Mouse (Mus musculus) midbrain, embryonic 13.5 days (tissue): ENCODE measurements around the gene Tob2. TPM values are rescaled to one million over a fixed set of nuclear protein-coding genes. Genes with fewer than 3 reads are reported as not detected.
A peak's percentile ranks its signal among the peaks of the same experiment; 100 is the strongest.

Experiments
- ATAC-seq: fragments of 200-750 bp; cut with Nextera tagmentation; 2 replicates; pipeline ENCODE4 v1.8.0; 2017; ENCODE audit warnings: mild to moderate bottlenecking, moderate TSS enrichment, moderate library complexity
- H3K27ac ChIP-seq: fragments of 300-500 bp; sonication (generic); 2 replicates; pipeline ENCODE4 v1.5.1; 2015; ENCODE audit warnings: inconsistent platforms, mild to moderate bottlenecking, moderate library complexity
- H3K27me3 ChIP-seq: fragments of 300-500 bp; sonication (generic); 2 replicates; pipeline ENCODE4 v1.6.1; 2015; ENCODE audit warnings: mild to moderate bottlenecking, inconsistent platforms
- H3K36me3 ChIP-seq: fragments of 300-500 bp; sonication (generic); 2 replicates; pipeline ENCODE4 v1.6.1; 2015; ENCODE audit warnings: mild to moderate bottlenecking, inconsistent platforms
- H3K4me1 ChIP-seq: fragments of 300-500 bp; sonication (generic); replicated peaks from 2 replicates; pipeline ENCODE4 v1.6.1; 2015; ENCODE audit warnings: inconsistent platforms
- H3K4me2 ChIP-seq: fragments of 300-500 bp; sonication (generic); replicated peaks from 2 replicates; pipeline ENCODE4 v1.6.1; 2015; ENCODE audit warnings: moderate library complexity, mild to moderate bottlenecking, inconsistent platforms
- H3K4me3 ChIP-seq: fragments of 300-500 bp; sonication (generic); replicated peaks from 2 replicates; pipeline ENCODE4 v1.5.1; 2015; ENCODE audit warnings: mild to moderate bottlenecking, inconsistent platforms
- H3K9ac ChIP-seq: fragments of 300-500 bp; sonication (generic); replicated peaks from 2 replicates; pipeline ENCODE4 v1.6.1; 2015; ENCODE audit warnings: mild to moderate bottlenecking, inconsistent platforms
- H3K9me3 ChIP-seq: fragments of 300-500 bp; sonication (generic); 2 replicates; pipeline ENCODE4 v1.6.1; 2016; ENCODE audit warnings: mild to moderate bottlenecking, inconsistent platforms
- WGBS: fragments of 180-500 bp; shearing (Covaris S2); methylation state at CpG from one replicate; pipeline ENCODE4 v1.1.7; 2015; 5-methylcytosine and 5-hydroxymethylcytosine counted together
- polyA plus RNA-seq: library from polyadenylated mRNA; unstranded; fragments of >200 nt; fragmentation: Nextera tagmentation; extraction: Ambion mirVana; gene quantifications from 2 replicates; pipeline ENCODE4 v1.2.1, GENCODE M21; 2015

Gene Tob2
- polyA plus RNA-seq, 1 experiment from 2014 or later, result 17.7 TPM

DNA sequence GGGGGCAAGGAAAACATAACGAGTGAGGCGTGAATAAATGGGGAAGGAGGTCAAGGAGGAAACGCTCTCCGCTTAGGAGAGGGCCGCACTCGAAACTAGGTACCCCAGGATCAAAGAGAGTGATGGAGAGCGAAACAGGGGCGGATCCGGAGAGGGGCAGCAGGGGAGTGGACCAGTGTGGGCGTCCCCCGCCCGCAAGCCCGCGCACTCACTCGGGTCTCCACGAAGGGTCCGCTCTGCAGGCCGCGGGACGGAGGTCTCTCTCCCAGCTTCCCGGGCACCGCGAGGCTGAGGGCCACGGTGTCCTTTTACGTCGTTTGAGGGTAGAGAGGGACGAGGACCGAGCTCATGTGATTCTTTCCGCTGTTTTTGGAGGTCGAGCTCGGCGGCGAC lies 876 bp downstream of the Tob2 start:
- peaks cover 48% of the 10 kb centered on the region for H3K4me1 ChIP-seq
- no peaks in the 10 kb centered on the region for H3K36me3 ChIP-seq
- H3K27me3 ChIP-seq, result no peaks in the 10 kb centered on the region
- H3K4me3 ChIP-seq, result peak overlapping the region; percentile 94
- 0 out of 2 replicates have a peak, but pooled peaks have one; percentile 6 for ATAC-seq
- peak overlapping the region; percentile 86 for H3K9ac ChIP-seq
- WGBS, result 0% methylated on average over 33 of the region's 33 CpGs
- no peaks in the 10 kb centered on the region for H3K9me3 ChIP-seq
- peak overlapping the region; percentile 96 for H3K4me2 ChIP-seq
- H3K27ac ChIP-seq, result peak overlapping the region; percentile 92

- no peaks in the 10 kb centered on the region for H3K27me3 ChIP-seq
- peak overlapping the region; percentile 96 for H3K4me2 ChIP-seq
- H3K4me1 ChIP-seq, result peaks cover 48% of the 10 kb centered on the region
- no peaks in the 10 kb centered on the region for H3K9me3 ChIP-seq
- H3K9ac ChIP-seq, result peak overlapping the region; percentile 86
- ATAC-seq, result no peak
- WGBS, result 0% methylated on average over 14 of the region's 14 CpGs
- H3K36me3 ChIP-seq, result peaks cover under 1% of the 10 kb centered on the region; the same call in 1 of the 2 replicates
- H3K27ac ChIP-seq, result peak overlapping the region; percentile 92
- H3K4me3 ChIP-seq, result peak overlapping the region; percentile 94
Observed at GRCm38 (mm10) chr15:81856938-81857723, 1.5 kb downstream of the Tob2 start.

DNA sequence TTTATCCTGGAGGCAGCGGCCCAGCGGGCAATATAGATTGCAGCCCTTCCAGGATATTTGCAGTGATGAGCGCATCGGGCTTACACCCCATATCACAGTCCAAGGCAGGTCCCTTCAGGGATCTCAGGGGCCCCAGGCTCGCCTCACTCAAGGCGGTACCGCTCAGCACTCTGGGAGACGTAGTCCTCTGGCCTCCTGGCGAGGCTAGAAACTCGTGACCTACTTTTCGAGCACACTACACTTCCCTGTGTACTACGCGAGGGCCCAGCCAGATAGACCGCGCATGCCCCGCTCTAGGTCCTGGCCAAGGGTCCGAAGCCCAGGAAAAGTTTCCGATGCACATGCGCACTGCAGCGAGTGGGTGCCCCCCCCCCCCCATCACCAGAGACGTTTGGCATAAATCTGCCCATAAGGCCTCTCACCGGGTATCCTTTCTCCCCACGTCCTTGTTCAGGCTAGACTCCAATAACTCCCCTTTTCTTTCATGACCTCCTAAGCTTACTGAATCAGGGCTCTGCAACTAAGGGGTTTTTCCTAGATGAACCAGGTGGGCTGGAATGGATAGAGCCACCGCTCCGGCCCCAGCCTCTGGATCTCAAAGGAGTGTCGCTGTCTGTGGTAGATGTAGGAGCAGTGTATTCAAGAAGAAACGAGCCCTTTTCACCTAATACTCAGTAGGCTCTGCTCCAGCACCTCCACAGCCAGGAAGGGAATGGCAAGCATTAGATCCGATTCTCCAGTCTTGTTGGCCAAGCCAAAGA lies 2.4 kb downstream of the Tob2 start:
- peaks cover 48% of the 10 kb centered on the region for H3K4me1 ChIP-seq
- no peaks in the 10 kb centered on the region for H3K9me3 ChIP-seq
- H3K9ac ChIP-seq, result peak overlapping the region; percentile 86
- under 1% methylated on average over 28 of the region's 28 CpGs for WGBS
- no peaks in the 10 kb centered on the region for H3K27me3 ChIP-seq
- ATAC-seq, result peak; percentile 95
- H3K4me2 ChIP-seq, result peak overlapping the region; percentile 96
- H3K36me3 ChIP-seq, result peaks cover 9% of the 10 kb centered on the region
- H3K4me3 ChIP-seq, result peak overlapping the region; percentile 94
- peak overlapping the region; percentile 92 for H3K27ac ChIP-seq

DNA sequence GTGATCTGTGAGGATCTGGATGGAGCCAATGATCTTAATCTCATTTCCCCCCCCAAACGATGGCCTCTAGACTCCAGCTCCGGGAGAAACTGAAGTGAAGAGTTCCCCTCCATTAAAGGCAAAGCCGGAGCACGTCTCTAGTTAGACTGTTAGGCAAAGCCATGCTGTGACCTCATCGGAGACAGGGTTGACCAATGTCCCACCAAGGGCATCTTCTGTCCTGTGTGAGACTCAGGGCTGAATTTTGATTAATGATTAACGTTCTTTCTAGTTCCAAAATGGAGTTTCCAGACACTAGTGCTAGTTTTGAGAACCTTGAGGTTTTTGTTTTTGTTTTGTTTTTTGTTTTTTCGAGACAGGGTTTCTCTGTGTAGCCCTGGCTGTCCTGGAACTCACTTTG lies 5.5 kb downstream of the Tob2 start:
- Histone ChIP-seq H3K9me3 (no peaks in the 10 kb centered on the region), H3K4me3 (no peak overlapping the region), H3K27me3 (no peaks in the 10 kb centered on the region), H3K9ac (no peak overlapping the region), H3K4me2 (no peak overlapping the region), H3K4me1 (peaks cover 27% of the 10 kb centered on the region), H3K27ac (no peak overlapping the region), H3K36me3 (peaks cover 34% of the 10 kb centered on the region)
- WGBS, result 92% methylated on average over 7 of the region's 7 CpGs
- ATAC-seq, result no peak

DNA sequence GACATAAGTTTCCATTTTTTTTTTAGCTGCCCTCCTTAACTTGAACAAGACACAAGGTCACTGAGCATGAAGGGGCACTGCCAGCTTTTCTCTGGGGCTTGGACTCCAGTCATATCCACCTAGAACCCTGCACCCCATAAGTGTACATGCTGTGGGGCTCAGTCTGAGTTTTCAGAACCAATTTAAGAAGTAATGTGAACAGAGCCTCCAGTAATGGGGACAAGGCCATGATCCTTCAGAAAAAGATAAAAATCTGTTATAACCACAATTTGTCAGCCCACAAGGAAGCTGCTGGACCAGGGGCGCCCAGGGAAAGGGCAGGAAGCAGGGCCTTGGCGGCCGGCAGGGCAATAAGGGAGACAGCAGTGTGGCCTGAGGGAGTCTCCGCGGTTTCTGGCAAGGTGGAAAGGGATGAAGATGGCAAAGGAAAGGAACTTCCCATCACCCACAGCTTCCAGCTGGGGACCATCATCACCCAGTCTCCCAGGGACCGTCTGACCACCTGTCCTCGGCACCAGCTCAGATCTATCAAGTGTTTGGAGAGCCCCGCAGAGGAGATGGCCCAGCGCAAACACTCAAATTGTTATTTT lies 6.1 kb downstream of the Tob2 start:
- no peak overlapping the region for H3K4me3 ChIP-seq
- no peak overlapping the region for H3K27ac ChIP-seq
- H3K4me1 ChIP-seq, result peaks cover 27% of the 10 kb centered on the region
- H3K9ac ChIP-seq, result 0 out of 2 replicates have a peak overlapping the region, but pooled peaks have one; percentile 41
- H3K9me3 ChIP-seq, result no peaks in the 10 kb centered on the region
- H3K4me2 ChIP-seq, result no peak overlapping the region
- 93% methylated on average over 9 of the region's 9 CpGs for WGBS
- peaks cover 37% of the 10 kb centered on the region for H3K36me3 ChIP-seq
- no peak for ATAC-seq
- H3K27me3 ChIP-seq, result no peaks in the 10 kb centered on the region

DNA sequence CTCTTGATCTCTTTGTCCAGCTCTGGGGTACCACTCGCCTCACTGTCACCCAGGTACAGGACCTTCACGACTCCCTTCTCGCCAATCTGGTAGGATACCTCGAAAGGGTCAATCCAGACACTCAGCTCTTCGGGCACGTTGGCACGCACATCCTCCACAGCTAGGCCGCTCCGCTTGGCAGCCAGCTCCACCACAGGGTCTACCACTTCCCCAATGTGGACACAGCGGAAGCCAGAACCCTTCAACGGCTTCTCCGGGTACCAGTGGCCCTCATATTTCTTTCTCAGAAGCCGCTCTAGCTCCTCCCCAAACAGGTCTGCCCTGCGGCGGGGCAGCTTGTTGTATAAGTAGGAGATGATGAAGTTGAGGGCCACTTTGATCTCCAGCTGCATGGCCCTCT lies 7.2 kb downstream of the Tob2 start:
- WGBS, result 96% methylated on average over 15 of the region's 15 CpGs
- no peak overlapping the region for H3K4me3 ChIP-seq
- no peaks in the 10 kb centered on the region for H3K9me3 ChIP-seq
- H3K27ac ChIP-seq, result no peak overlapping the region
- H3K4me2 ChIP-seq, result no peak overlapping the region
- H3K4me1 ChIP-seq, result peaks cover 15% of the 10 kb centered on the region
- ATAC-seq, result no peak
- peaks cover 44% of the 10 kb centered on the region for H3K36me3 ChIP-seq
- no peaks in the 10 kb centered on the region for H3K27me3 ChIP-seq
- H3K9ac ChIP-seq, result no peak overlapping the region

- no peak overlapping the region for H3K4me3 ChIP-seq
- peaks cover 44% of the 10 kb centered on the region for H3K36me3 ChIP-seq
- H3K9ac ChIP-seq, result no peak overlapping the region
- H3K4me2 ChIP-seq, result no peak overlapping the region
- H3K27me3 ChIP-seq, result no peaks in the 10 kb centered on the region
- peaks cover 12% of the 10 kb centered on the region for H3K4me1 ChIP-seq
- no peaks in the 10 kb centered on the region for H3K9me3 ChIP-seq
- ATAC-seq, result no peak
- no peak overlapping the region for H3K27ac ChIP-seq
- WGBS, result 87% methylated on average over 14 of the region's 14 CpGs
Observed at GRCm38 (mm10) chr15:81850718-81851117, 7.9 kb downstream of the Tob2 start.

- Histone ChIP-seq H3K4me2 (no peak overlapping the region), H3K4me1 (no peaks in the 10 kb centered on the region), H3K36me3 (peaks cover 44% of the 10 kb centered on the region), H3K9ac (no peak overlapping the region), H3K4me3 (no peak overlapping the region), H3K27ac (no peak overlapping the region), H3K27me3 (no peaks in the 10 kb centered on the region), H3K9me3 (no peaks in the 10 kb centered on the region)
- 88% methylated on average over 9 of the region's 9 CpGs for WGBS
- ATAC-seq, result 0 out of 2 replicates have a peak, but pooled peaks have one; percentile 30
Observed at GRCm38 (mm10) chr15:81849104-81849503, 9.5 kb downstream of the Tob2 start.

DNA sequence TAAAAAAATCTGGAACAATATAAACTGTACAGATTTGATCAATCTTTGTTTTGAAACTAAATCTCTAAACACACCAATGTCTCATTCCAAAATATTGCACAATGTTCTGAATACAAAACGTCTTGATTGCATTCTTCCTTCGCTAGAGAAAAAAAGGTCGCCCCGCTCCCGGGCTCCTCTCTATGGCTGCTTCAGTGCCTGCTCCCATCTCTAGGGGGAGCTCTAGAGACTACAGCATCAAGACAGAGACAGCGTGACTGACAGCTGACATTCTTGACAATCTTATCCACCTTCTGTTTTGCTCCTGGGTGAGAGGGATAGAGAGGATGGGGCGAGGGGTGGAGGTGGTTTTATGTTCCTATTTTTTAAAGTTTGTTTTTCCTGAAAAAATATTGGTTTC lies 10.3 kb downstream of the Tob2 start:
- Histone ChIP-seq H3K9me3 (no peaks in the 10 kb centered on the region), H3K4me3 (no peak overlapping the region), H3K27me3 (no peaks in the 10 kb centered on the region), H3K9ac (no peak overlapping the region), H3K4me2 (no peak overlapping the region), H3K36me3 (peaks cover 44% of the 10 kb centered on the region), H3K27ac (no peak overlapping the region), H3K4me1 (no peaks in the 10 kb centered on the region)
- 41% methylated on average over 7 of the region's 7 CpGs for WGBS
- ATAC-seq, result no peak

- H3K36me3 ChIP-seq, result peaks cover 44% of the 10 kb centered on the region
- ATAC-seq, result no peak
- 89% methylated on average over 5 of the region's 5 CpGs for WGBS
Observed at GRCm38 (mm10) chr15:81847861-81848260, 10.7 kb downstream of the Tob2 start.

GRCm38 (mm10) chr15:81847161-81847560 lies 11.4 kb downstream of the Tob2 start:
- Histone ChIP-seq H3K27me3 (no peaks in the 10 kb centered on the region), H3K36me3 (peaks cover 44% of the 10 kb centered on the region), H3K4me3 (no peak overlapping the region), H3K9me3 (no peaks in the 10 kb centered on the region), H3K4me1 (no peaks in the 10 kb centered on the region), H3K4me2 (no peak overlapping the region), H3K27ac (no peak overlapping the region), H3K9ac (no peak overlapping the region)
- 90% methylated on average over 4 of the region's 4 CpGs for WGBS
- ATAC-seq, result no peak

More at GRCm38 (mm10) chr15:81847861-81848260, 10.7 kb downstream of the Tob2 start:
- no peak overlapping the region for H3K27ac ChIP-seq
- no peaks in the 10 kb centered on the region for H3K27me3 ChIP-seq
- H3K4me3 ChIP-seq, result no peak overlapping the region
- H3K9me3 ChIP-seq, result no peaks in the 10 kb centered on the region
- no peak overlapping the region for H3K4me2 ChIP-seq
- H3K9ac ChIP-seq, result no peak overlapping the region
- no peaks in the 10 kb centered on the region for H3K4me1 ChIP-seq

DNA sequence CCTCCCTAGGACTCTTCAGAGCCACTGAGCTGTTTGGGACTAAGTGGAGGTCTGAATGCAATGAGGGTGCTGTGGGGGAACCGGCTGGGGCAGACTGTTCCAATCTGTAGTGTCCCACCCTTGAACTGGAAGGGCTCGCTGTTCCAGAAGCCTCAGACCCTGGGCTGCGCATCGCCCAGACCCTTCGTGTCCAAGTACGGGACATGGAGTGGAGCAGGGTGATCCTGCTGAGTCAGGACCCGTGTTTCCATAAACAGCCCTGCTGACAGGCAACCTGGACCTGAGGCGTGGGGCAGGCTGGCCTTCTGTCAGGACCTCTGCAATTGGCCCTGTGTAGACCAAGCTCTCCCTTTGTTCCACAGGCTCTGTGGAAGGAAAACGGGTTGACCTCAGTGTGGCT lies 11.8 kb downstream of the Tob2 start:
- no peaks in the 10 kb centered on the region for H3K4me1 ChIP-seq
- 92% methylated on average over 9 of the region's 9 CpGs for WGBS
- no peak overlapping the region for H3K9ac ChIP-seq
- no peak overlapping the region for H3K4me2 ChIP-seq
- H3K9me3 ChIP-seq, result no peaks in the 10 kb centered on the region
- no peaks in the 10 kb centered on the region for H3K27me3 ChIP-seq
- peaks cover 40% of the 10 kb centered on the region for H3K36me3 ChIP-seq
- no peak overlapping the region for H3K27ac ChIP-seq
- ATAC-seq, result no peak
- no peak overlapping the region for H3K4me3 ChIP-seq
